Mouse (Mus musculus): ENCODE data around the gene C2cd5. TPM values are rescaled to one million over a fixed set of nuclear protein-coding genes. Genes with fewer than 3 reads are reported as not detected.
"Not testable (repeated sequence)": the region's sequence is repeated elsewhere in the genome, so short reads cannot be mapped to it uniquely, and the experiment has no call there.

C2cd5 gene
- polyA plus RNA-seq, 3 experiments from 2014 or later = 50.1 to 82.6 (median 80.9) TPM

DNA sequence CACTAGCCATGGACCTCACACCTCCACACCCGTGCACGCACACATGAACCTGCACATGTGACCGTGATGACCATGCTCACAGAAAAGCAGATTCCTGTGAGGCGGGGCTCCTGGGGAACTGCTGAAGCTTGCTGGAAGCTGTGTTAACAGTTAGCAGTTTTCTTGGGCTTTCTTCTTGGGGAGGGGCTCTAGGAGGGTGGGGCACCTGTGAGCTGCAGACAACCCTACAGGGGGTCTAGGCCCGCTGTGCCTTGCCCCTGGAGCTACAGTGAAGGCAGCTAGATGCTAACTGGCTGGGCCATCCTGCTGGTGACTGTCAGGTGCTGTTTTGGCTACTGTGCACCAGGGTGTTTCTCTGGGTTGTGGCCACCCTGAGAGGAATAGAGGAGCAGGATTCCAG is 91.1 kb downstream of the C2cd5 start:
- ATAC-seq = no peak

DNA sequence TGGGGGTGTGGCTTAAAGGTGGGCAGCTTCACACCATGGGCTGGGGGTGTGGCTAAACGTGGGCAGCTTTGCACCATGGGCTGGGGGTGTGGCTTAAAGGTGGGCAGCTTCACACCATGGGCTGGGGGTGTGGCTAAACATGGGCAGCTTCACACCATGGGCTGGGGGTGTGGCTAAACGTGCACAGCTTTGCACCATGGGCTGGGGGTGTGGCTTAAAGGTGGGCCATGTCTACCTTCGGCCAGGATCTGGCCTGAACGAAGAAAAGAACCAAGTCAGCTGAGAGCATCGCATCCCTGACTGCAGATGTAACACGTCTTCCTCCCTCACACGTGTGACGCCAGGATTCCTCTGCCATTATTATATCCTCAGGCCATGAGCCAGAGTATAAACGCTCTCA is 94.7 kb downstream of the C2cd5 start:
- not testable (repeated sequence) for ATAC-seq

DNA sequence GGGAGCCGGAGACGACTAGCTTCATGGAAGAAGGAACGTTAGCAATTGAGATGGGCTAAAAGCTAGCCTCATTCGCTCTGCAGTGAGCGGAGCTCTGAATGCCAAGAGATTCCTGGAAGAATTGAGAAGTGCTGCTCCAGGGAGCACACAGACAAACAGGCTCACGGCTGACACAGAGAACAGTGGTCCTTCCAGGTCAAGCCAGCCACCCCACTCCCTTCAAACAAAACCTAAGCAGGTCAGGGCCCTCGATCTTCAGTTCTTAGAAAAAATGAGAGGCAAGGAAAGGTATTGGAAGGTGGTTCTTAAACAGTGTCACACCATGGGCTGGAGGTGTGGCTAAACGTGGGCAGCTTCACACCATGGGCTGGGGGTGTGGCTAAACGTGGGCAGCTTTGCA is 95.1 kb downstream of the C2cd5 start:
- no peak for ATAC-seq

DNA sequence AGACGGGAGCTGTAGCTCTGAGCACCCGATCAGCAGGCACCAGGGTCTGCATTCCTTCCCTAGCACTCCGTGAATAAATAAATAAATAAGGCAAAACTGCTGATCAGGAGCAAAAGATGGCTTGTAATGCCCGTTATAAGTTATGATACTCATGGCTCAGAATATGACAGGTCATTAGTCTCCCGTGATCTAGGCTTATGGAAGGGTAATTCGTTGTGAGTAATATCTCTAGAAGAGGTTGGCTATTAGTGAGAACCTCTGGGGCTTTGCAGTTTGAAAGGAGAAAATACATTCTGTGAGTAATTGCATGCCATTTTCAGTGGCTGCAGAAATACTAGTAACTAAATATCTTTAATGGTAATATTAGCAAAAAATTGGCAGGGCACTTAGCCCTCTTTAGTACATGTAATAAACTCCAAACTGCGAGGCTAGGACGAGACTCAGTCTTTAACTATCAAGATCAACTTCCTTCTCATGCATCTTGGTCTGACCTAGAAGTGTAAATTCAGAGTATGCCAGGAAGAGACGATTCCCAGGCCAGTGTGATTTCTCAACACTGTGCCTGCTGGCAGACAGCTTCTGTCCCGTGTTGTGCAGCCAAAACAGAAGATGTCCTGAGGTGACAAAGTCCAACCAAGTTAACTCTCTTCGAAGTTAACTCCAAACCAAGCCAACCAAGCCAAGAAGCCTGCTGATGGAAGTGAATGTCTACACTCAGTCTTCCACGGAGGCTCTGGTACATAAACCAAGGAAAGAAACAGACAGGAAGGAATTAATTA is 101.5 kb downstream of the C2cd5 start:
- ATAC-seq = no peak

DNA sequence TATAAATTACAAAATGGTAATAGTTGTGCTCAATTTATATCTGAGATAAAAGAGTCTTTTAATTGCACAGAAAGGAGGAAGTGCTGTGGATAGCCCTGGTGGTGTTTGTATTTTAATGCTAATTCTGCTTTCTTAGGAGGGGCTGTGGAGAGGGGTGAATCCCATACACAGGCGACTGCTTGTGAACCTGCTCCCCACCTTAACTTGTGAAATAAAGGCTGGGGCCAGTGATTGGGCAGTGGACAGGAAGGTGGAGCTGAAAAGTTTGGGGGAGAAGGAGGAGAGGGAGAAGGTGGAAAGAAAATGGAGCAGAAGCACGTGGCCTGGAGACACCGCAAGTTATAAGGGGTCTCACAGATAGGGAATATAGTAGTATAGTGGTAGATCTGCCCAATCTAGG is 103.1 kb downstream of the C2cd5 start:
- ATAC-seq = no peak

DNA sequence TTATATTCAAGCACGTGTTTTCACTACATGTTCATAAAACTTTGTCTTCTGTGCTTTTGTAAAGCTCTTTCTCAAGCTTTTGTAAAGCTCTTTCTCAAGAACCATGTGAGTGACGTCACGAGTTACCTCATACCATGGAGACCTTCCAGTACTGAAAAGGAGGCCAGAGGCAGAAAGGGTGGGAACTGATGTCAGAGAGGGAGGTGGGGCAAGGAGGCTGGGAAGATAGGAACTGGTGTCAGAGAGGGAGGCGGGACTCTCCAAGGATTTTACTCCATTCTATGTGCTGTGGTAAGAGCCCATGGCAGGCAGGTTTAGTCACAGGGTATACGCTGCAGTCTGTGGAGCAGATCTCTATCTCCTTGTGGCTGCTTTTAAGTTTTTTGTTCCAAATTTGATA is 104.4 kb downstream of the C2cd5 start:
- ATAC-seq = no peak

DNA sequence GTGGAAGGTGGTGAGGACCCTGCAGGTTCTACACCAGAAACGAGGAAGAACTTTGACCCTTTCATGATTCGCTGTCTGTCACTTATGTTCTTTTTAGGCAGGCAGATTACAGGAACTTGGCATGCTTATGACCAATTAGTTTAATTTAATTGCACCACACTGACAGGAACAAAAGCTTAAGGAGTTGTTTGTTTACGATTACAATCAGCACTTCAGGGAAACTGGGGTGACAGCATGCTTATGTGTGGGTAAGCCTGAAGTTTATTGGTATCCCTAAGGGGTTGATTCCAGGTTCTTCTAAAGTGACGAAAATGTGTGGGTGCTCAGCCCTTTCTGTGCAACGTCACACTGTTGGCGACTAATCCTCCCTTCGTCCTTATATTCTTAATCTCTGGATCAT is 105.1 kb downstream of the C2cd5 start:
- no peak for ATAC-seq

DNA sequence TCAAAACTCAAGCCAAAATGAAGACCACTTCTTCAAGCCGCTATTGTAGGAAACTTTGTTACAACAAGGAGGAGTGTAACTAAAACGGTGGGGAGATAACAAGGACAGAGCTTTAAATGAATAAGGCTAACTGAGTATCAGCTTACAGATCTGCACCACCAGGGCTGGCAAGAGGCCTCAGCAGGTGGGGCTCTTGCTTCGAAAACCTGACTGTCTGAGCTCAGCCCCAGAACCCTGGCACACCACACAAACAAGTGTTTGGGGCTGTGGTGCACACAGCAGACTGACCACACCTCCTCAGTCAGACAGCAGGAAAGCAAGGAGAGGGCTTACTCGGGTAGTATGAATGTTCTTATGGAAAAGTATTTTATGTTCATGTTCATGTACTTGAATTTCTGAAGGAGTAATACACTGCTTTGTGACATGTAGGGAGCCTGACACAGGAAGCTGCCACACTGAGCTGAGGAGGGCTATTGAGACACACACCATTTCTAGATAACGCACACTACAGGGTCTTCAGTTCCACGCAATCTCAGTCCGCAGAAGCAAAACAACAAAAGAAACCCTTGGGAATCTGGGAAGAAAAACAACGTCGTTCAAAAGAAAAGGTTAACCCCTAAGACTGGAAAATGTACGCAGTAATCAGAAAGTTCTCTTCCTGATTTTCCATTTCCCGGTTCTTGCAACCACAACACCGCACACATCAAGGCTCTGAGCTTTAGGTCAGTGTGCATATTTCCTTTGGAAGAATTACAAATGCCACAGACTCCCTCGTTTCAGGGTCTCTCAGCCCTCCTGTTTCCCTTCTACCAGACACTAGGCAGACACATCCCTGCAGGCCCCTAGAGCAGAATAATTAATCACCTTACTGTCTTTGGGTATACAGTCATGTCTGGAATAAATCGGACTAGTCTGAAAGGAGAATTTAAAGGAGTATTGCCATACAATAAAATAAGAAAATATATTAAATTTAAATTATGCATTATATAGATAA is 105.9 kb downstream of the C2cd5 start:
- no peak for ATAC-seq

DNA sequence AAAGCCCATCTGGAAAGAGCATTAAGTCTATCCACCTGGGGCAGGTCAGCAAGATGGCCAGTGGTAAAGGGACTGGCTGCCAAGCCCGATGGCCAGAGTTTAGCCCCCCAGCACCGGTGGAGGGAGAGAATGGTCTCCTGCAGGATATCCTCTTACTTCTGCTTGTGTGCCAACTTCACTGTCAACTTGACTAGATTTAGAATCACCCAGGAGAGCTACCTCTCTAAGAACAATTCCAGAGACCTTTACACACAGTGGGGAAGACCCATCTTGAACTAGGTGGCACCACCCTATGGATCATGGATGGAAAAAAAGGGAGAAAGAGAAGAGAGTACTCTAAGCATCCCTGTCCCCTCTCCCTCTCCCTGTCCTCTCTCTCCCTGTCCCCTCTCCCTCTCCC is 107.0 kb downstream of the C2cd5 start:
- ATAC-seq = no peak

DNA sequence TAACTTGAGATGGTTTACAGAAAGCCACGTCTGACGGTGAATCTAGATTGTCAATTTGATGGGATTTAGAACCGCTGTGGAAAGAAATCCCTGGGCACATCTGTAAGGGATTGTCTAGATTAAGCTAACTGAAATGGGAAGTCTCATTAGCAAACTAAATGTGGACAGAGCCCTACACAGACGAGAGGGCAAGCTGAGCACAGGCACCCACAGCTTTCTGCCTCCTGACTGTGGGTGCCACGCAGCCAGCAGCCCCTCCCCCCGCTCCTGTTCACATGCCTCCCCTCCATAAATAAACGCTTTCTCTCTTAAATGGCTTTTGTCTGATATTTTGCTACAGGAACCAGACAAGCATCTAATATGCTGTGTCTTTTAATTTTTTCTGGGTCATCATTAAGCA is 107.8 kb downstream of the C2cd5 start:
- no peak for ATAC-seq

DNA sequence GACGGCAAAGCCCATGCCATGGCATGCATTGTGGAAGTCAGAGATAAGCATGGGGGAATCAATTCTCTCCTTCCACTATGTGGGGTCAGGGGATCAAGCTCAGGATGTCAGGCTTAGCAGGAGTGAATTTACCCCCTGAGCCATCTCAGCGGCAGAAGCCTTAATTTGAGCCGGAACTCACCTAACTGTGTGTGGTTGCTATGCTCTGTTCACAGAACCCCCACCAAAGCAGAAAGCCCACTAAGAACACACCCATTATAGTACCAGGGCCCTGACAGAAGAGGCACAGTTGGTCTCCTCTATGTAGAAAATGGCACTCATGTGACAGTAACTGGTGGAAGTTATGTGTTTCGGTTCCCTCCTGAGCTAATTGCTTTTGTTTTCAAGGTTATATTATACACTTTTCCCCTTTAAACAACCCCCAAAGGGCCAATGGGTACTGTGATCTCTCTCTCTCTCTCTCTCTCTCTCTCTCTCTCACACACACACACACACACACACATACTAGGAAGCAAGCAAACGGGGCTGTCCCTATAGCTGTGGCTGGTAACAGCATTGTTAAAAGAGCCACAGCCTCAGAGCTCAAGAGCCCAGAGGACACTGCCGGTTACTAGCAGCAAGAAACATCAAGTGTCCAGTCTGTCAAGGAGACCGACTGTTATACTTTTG is 108.4 kb downstream of the C2cd5 start:
- no peak for ATAC-seq

DNA sequence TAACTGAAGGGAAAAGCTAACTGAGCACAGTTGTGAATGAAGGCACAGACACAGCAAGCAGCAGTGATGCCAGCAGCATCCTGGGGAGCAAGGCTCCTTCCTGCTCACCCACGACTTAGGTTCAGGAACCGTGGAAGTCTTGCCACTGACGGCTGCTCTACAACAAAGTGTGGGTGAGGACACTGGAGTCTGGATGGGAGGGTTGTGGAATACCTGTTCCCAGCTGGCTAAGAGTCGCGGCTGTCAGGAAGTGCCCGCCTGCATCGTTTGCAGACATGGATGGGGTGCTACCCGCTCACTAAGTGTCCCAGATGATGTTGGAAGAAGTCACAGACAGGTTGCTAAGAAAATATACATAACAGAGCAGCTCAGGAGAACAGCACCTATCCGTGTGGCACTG is 109.4 kb downstream of the C2cd5 start:
- no peak for ATAC-seq

DNA sequence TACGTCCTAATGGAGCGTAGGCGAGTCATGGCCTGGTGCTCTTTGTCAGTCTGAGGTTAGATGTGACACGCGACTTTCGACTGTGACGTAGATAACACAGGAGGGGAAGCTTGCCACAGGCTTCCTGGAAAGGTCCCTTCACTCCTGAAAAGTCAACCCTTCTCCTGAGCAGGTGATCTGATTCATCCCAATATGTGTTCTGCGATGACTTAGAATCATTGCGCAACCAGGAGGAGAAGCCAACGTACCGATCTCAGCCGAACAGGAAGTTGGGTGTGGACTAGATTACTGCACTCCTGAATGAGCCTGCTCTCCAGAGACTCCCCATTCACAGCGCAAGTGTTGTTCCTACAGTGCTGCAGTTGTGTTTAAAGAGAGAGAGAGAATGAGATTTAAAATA is 110.4 kb downstream of the C2cd5 start:
- ATAC-seq = no peak

DNA sequence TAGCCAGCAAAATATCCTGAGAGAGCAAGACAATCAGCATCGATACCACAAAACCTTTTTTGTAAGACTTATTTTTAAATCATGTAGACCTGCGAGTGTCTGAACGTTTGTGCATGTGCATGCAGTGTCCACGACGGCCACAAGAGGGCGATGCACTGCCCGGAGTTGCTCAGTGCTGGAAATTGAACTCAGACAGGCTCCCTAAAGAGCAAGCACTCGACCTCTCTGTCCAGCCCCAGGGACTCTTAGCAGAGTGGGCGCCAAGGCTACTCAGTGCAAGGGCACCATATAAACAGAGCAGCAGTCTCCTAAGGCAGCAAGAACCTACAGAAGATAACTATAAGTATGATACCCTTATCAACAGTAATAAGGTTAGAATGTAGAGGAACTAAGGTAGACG is 111.2 kb downstream of the C2cd5 start:
- ATAC-seq = peak; percentile 76

DNA sequence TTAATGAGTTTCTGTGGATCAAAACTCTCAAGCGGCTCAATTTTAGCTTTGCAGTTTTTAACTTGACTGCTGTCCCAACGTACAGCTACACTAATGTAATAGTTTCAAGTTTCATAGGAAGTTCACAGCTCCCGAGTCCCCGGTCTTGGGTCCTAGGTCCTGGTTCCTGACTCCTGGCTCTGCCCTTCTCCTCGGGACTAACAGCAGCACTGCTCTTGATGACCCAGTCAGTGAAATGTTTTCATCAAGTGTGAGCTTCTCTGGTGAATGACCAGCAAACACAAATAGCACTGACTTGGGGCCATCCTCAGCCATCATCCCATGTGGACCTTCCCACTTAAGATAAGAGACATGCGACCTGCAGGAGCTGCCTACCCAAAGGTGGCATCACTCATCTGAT is 111.7 kb downstream of the C2cd5 start:
- no peak for ATAC-seq

DNA sequence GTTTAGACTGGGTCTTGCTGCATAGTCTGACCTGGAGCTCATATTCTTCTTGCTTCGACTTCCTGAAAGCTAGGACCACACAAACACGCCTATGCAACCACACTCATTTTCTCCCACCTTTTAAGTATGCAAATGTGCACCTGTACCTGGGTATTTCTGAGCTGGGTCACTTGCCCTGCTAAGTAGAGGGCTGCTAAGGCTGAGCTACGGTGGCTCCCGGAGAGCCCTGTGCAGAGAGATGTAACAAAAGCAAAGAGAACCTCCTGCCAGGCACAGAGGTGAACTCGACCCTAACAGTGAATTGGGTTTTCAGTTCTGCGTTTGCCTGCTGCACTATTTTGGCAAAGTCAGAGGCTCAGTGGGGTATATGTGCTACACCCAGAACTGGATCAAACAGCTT is 112.3 kb downstream of the C2cd5 start:
- no peak for ATAC-seq

DNA sequence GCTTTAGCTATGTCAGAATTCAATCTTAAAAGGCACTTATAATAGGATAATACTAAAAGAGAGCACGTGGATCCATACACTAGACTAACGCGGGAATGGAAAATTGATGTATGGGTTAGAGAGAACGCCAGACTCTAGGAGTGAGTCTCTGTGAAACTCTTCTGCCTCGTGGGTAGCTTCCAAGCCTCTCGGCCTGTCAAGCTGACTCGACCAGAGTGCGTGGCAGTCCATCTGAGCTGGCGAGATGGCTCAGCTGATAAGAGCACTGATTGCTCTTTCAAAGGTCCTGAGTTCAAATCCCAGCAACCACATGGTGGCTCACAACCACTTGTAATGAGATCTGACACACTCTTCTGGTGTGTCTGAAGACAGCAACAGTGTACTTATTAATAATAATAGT is 113.2 kb downstream of the C2cd5 start:
- ATAC-seq = not testable (repeated sequence)

DNA sequence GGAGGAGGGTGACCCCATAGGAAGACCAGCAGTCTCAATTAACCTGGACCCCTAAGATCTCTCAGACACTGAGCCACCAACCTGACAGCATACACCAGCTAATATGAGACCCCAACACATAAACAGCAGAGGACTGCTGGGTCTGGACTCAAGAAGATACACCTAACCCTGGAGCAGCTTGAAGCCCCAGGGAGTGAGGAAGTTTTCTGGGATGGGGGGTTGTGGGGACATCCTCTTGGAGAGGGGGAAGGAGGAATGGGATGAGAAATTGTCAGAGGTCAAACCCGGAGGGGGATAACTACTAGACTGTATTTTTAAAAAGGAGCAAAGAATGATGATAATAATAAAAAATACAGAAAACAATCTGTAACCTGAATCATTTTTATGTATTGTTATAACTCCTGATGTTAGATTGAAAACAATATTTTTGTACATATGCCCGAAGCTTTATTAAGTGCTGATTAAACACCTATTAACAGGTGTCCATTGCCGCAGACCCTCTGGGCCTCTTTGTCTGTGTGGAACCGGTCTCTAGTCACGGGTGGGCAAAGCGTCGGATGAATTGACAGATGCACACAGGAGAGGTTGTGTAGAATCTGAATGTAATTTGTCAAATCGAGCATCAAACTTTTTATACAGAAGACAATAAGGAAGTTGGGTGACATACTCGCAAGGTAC is 114.2 kb downstream of the C2cd5 start:
- ATAC-seq = not testable (repeated sequence)

DNA sequence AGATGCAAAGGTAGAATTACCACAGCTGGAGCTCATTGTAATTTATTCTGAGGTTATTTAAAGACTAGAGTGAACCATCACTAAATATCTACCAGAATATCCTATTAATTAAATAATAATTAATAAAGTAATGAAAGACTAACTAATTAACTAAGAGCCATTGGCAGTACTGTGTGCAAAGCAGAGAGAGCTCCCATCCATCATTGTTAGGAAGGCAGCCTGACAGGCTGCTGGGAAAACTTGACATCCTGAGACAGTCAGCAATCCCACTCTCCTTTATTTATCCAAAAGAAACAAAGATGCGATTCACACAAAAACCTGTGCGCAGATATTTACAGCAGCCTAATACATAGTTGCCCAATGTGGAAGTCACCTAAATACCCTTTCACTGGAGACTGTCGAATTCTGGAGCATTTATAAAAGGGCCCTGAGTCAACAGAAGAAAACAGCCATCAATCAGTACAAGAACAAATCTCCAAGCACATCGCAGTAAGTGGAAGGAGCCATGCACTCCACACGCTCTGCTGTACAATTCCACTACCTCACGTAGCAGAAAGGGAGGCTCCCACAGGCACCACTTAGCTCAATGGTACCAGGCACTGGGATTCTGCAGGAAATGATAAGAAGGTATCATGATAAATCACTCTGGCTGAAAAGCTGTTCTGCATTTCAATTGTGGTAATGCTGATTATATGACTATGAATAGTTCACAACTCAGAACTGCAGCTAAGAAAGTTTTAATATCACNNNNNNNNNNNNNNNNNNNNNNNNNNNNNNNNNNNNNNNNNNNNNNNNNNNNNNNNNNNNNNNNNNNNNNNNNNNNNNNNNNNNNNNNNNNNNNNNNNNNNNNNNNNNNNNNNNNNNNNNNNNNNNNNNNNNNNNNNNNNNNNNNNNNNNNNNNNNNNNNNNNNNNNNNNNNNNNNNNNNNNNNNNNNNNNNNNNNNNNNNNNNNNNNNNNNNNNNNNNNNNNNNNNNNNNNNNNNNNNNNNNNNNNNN is 120.0 kb downstream of the C2cd5 start:
- ATAC-seq = no peak

DNA sequence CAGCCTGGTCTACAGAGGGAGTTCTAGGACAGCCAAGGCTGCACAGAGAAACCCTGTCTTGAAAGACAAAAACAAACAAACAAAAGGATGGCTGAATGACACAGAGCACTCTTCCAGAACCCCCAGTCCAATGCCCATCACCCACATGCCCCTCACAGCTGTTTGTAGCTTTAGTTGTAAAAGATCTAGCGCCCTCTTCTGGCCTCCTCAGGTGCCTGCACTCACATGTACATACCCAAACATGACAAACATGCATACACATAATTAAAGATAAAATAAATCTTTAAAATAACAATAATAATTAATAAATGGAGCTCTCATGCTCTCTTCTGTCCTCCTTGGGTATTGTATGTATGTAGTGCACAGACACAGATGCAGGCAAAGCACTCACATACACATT is 122.7 kb downstream of the C2cd5 start:
- no peak for ATAC-seq

DNA sequence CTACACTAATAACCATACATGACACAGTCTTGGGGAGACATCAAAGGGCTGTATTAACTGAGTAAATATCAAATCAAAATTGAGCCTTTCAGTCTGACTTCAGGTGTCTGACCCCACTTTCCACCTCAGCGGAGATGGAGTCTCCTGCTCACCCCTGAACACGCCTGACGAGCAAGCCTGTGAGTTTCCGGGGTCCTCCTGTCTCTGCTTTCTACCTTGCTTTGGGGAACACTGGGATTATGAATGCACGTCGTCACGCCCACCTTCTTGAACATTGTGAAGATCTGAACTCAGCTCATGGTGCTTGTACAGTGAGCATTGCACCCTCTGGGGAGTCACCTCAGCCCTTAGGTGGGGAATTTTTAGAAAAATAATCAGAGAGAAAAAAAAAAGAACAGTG is 126.7 kb downstream of the C2cd5 start:
- no peak for ATAC-seq

All from inflammation-experienced regulatory T-cells, adult 6 months (primary cell).